ENCODE assay signal across 8 mouse cellular contexts in the genomic region with DNA sequence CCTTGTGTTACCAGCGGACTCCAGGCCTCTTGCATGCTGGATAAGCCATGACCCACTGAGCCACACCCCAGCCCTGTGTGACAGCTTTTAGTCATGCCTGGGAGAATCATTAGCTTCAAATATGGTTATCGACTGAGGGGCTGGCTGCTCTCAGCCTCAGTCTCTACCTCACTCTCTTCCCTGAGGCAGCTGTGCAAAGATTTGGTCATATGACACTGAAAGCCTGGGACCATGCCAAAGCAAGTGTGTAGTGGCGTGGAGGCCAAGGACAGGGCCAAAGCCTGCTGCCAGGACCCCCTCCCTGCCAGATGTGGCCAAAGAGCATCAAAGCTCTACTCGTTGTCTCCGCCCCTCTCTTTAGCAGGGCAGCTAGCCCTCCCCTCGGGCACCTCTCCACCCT. TPM values are rescaled to one million over a fixed set of nuclear protein-coding genes. Genes with fewer than 3 reads are reported as not detected.
A peak's percentile ranks its signal among the peaks of the same experiment; 100 is the strongest.
DNase-seq lines count a peak whose midpoint lies in the region; ATAC-seq lines count a peak whose summit lies in the region.
"Had no signal": no experiment of that assay in that cellular context is flagged by ENCODE, and none has a peak within 500 bp of the region (broad histone marks: within the 10 kb centered on the region; RNA-seq: fewer than 3 reads in every experiment).

No protein-coding gene starts in this region.

- H3K9me3 ChIP-seq in lung, embryonic 15.5 days: no peaks in the 10 kb centered on the region

- DNase-seq in adrenal gland, adult 18-20 months (ENCODE audit: low spot score in 2 of 2): peak; percentile 64 to 74
- peak; percentile 85 for DNase-seq in heart, postnatal 4 days
- DNase-seq in yolk sac, embryonic 10.5 days (ENCODE audit: low spot score): no peak
- DNase-seq in cerebellum, postnatal 25 days: no peak
- DNase-seq in spleen, adult 18-20 months: no peak

- no peak overlapping the region for H3K4me3 ChIP-seq in brown adipose tissue, adult 24 weeks (ENCODE audit: insufficient read depth, low read depth, low read length)
- no peak overlapping the region for H3K4me3 ChIP-seq in lung, embryonic 15.5 days

- H3K9ac ChIP-seq in lung, embryonic 15.5 days: no peak overlapping the region

- H3K4me1 ChIP-seq in brown adipose tissue, adult 24 weeks (ENCODE audit: control insufficient read depth, insufficient read depth, insufficient read length, low read length): peaks cover 17% of the 10 kb centered on the region
- peaks cover 34% of the 10 kb centered on the region for H3K4me1 ChIP-seq in lung, embryonic 15.5 days

- H3K4me2 ChIP-seq in lung, embryonic 15.5 days: no peak overlapping the region

- peaks cover 23% of the 10 kb centered on the region; the same call in 1 of the 2 replicates for H3K27me3 ChIP-seq in lung, embryonic 15.5 days

- H3K27ac ChIP-seq in brown adipose tissue, adult 24 weeks (replicated peaks; ENCODE audit: low read depth, low read length): peak overlapping the region; percentile 13
- peak overlapping the region; percentile 0; the same call in 1 of the 2 replicates for H3K27ac ChIP-seq in lung, embryonic 15.5 days
- H3K27ac ChIP-seq: kidney, postnatal 0 days had no signal

- no peaks in the 10 kb centered on the region for H3K36me3 ChIP-seq in lung, embryonic 15.5 days

- ATAC-seq in lung, embryonic 15.5 days (ENCODE audit: borderline replicate concordance, extremely low read depth, low FRiP score, low TSS enrichment): peak; percentile 73; the same call in 1 of the 2 replicates

- WGBS in lung, embryonic 15.5 days: 35% methylated on average over 6 of the region's 6 CpGs

RNA-seq across cellular contexts. Expression of gene Mical3, which starts 20.9 kb away (rescaled TPM):
- 10 to 100 TPM; 35.7 to 46.0 TPM for total RNA-seq in adrenal gland, adult 18-20 months (2021)
- 33.3 and 42.4 TPM in 2 replicates for polyA plus RNA-seq in brown adipose tissue, adult 24 weeks (2012; ENCODE audit: insufficient read depth, insufficient read length, missing spikeins)
- 100 to 1,000 TPM; 201 to 216 TPM for total RNA-seq in heart, postnatal 4 days (2021)
- 17.6 and 20.0 TPM in 2 replicates for polyA plus RNA-seq in lung, embryonic 15.5 days (2015; fragmentation: Nextera tagmentation; extraction: Ambion mirVana)

RNA-seq across cellular contexts. Expression of gene Pex26, which starts 31.7 kb away (rescaled TPM):
- total RNA-seq in adrenal gland, adult 18-20 months (2021): 10 to 100 TPM; 11.1 to 11.6 TPM
- polyA plus RNA-seq in brown adipose tissue, adult 24 weeks (2012; ENCODE audit: insufficient read depth, insufficient read length, missing spikeins): 3.9 and 4.1 TPM in 2 replicates
- total RNA-seq in heart, postnatal 4 days (2021): 1 to 10 TPM; 6.4 to 8.0 TPM
- 10.9 and 13.5 TPM in 2 replicates for polyA plus RNA-seq in lung, embryonic 15.5 days (2015; fragmentation: Nextera tagmentation; extraction: Ambion mirVana)

RNA-seq across cellular contexts. Expression of gene Tuba8, which starts 58.8 kb away (rescaled TPM):
- 10 to 100 TPM in 1 of 2 experiments, 1 to 10 TPM in 1; 9.7 to 22.9 TPM for total RNA-seq in adrenal gland, adult 18-20 months (2021)
- 38.7 and 83.7 TPM in 2 replicates for polyA plus RNA-seq in brown adipose tissue, adult 24 weeks (2012; ENCODE audit: insufficient read depth, insufficient read length, missing spikeins)
- 10 to 100 TPM; 20.9 to 27.5 TPM for total RNA-seq in heart, postnatal 4 days (2021)
- polyA plus RNA-seq in lung, embryonic 15.5 days (2015; fragmentation: Nextera tagmentation; extraction: Ambion mirVana): 6.3 and 7.8 TPM in 2 replicates

Comparison
In these comparisons a context has a peak if more than half of its experiments do, and no peak if none do; other contexts are left out.
1. DNase-seq: peak in adrenal gland, adult 18-20 months (2 of 2) and heart, postnatal 4 days (single experiment); none in yolk sac, embryonic 10.5 days (single experiment), cerebellum, postnatal 25 days (0 of 2) and spleen, adult 18-20 months (0 of 2).
2. RNA of gene Mical3, which starts 20.9 kb away (total RNA-seq): 201 to 216 TPM in heart, postnatal 4 days; 35.7 to 46.0 TPM in adrenal gland, adult 18-20 months; every median in the first group is over 4 times any median in the second.